Mouse (Mus musculus): ENCODE data around the gene Gpr174. TPM values are rescaled to one million over a fixed set of nuclear protein-coding genes. Genes with fewer than 3 reads are reported as not detected.
"Not testable (repeated sequence)": the region's sequence is repeated elsewhere in the genome, so short reads cannot be mapped to it uniquely, and the experiment has no call there.

Gpr174 gene
- total RNA-seq (2015; ENCODE audit: low replicate concordance) (0.84 and 1.1 TPM in 2 replicates), total RNA-seq (2017; ENCODE audit: low replicate concordance) (1.7 and 2.3 TPM in 2 replicates)

- no peak for ATAC-seq (replicated peaks; ENCODE audit: low FRiP score, poor library complexity, severe bottlenecking)
Measured at GRCm38 (mm10) chrX:107255486-107256227, at the start of gene Gpr174. Gpr174 (plus strand) TSS chrX:107255878.

GRCm38 (mm10) chrX:107217577-107218090 is 38.0 kb upstream of the Gpr174 start:
- no peak for ATAC-seq (replicated peaks; ENCODE audit: low FRiP score, poor library complexity, severe bottlenecking)

GRCm38 (mm10) chrX:107224846-107225245 is 30.8 kb upstream of the Gpr174 start:
- no peak for ATAC-seq (replicated peaks; ENCODE audit: low FRiP score, poor library complexity, severe bottlenecking)

GRCm38 (mm10) chrX:107231214-107231613 is 24.5 kb upstream of the Gpr174 start:
- ATAC-seq (replicated peaks; ENCODE audit: low FRiP score, poor library complexity, severe bottlenecking) = no peak

- no peak for ATAC-seq (replicated peaks; ENCODE audit: low FRiP score, poor library complexity, severe bottlenecking)
Measured at GRCm38 (mm10) chrX:107234655-107235054, 21.0 kb upstream of the Gpr174 start.

- ATAC-seq (replicated peaks; ENCODE audit: low FRiP score, poor library complexity, severe bottlenecking) = no peak
Measured at GRCm38 (mm10) chrX:107236461-107236860, 19.2 kb upstream of the Gpr174 start.

- no peak for ATAC-seq (replicated peaks; ENCODE audit: low FRiP score, poor library complexity, severe bottlenecking)
Measured at GRCm38 (mm10) chrX:107250390-107250789, 5.3 kb upstream of the Gpr174 start.

GRCm38 (mm10) chrX:107264619-107265018 is 8.9 kb downstream of the Gpr174 start:
- ATAC-seq (replicated peaks; ENCODE audit: low FRiP score, poor library complexity, severe bottlenecking) = no peak

GRCm38 (mm10) chrX:107277606-107278005 is 21.9 kb downstream of the Gpr174 start:
- ATAC-seq (replicated peaks; ENCODE audit: low FRiP score, poor library complexity, severe bottlenecking) = no peak

GRCm38 (mm10) chrX:107284211-107284610 is 28.5 kb downstream of the Gpr174 start:
- no peak for ATAC-seq (replicated peaks; ENCODE audit: low FRiP score, poor library complexity, severe bottlenecking)

GRCm38 (mm10) chrX:107297861-107298260 is 42.2 kb downstream of the Gpr174 start:
- not testable (repeated sequence) for ATAC-seq (replicated peaks; ENCODE audit: low FRiP score, poor library complexity, severe bottlenecking)

GRCm38 (mm10) chrX:107298761-107299160 is 43.1 kb downstream of the Gpr174 start:
- no peak for ATAC-seq (replicated peaks; ENCODE audit: low FRiP score, poor library complexity, severe bottlenecking)

GRCm38 (mm10) chrX:107306492-107306891 is 50.8 kb downstream of the Gpr174 start:
- ATAC-seq (replicated peaks; ENCODE audit: low FRiP score, poor library complexity, severe bottlenecking) = no peak

- no peak for ATAC-seq (replicated peaks; ENCODE audit: low FRiP score, poor library complexity, severe bottlenecking)
Measured at GRCm38 (mm10) chrX:107312533-107312932, 56.9 kb downstream of the Gpr174 start.

- ATAC-seq (replicated peaks; ENCODE audit: low FRiP score, poor library complexity, severe bottlenecking) = no peak
Measured at GRCm38 (mm10) chrX:107325697-107326381, 70.2 kb downstream of the Gpr174 start.

- ATAC-seq (replicated peaks; ENCODE audit: low FRiP score, poor library complexity, severe bottlenecking) = no peak
Measured at GRCm38 (mm10) chrX:107329849-107330248, 74.2 kb downstream of the Gpr174 start.

- ATAC-seq (replicated peaks; ENCODE audit: low FRiP score, poor library complexity, severe bottlenecking) = no peak
Measured at GRCm38 (mm10) chrX:107336609-107337008, 80.9 kb downstream of the Gpr174 start.

GRCm38 (mm10) chrX:107341980-107342379 is 86.3 kb downstream of the Gpr174 start:
- ATAC-seq (replicated peaks; ENCODE audit: low FRiP score, poor library complexity, severe bottlenecking) = no peak

Data from erythroid progenitor cell, adult 5-6 weeks (primary cell).